Mouse (Mus musculus): ENCODE data around the gene Zfp688.

DNA sequence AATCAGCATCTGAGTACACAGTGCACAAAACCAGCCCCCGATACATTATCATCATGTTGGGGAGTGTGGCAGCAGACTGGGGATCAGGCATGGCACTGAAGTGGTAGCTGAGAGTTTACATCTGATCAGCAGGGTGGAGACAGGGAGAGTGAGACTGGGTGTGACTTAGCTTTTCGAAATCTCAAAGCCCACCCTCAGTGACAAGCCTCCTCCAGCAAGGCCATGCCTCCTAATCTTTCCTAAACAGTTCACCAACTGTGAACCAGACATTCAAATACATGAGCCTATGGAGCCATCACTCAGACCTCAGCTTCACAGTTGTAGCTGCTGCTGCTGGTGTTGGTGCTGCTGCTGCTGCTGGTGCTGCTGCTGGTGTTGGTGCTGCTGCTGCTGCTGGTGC, 10.4 kb downstream of the Zfp688 start:
- TF ChIP-seq CTCF (IDR thresholded peaks at IDR 0.05 in 2 of 3, conservative IDR thresholded peaks at IDR 0.05 in 1 of 3; ENCODE audit: control insufficient read depth in 1 of 3, insufficient read depth in 1 of 3, low read depth in 2 of 3, low read length in 3 of 3, poor library complexity in 1 of 3, severe bottlenecking in 1 of 3), result no peak
- TF ChIP-seq ETS1 (IDR thresholded peaks at IDR 0.05; ENCODE audit: low read depth, low read length), result no peak
- no peak for TF ChIP-seq POLR2A (IDR thresholded peaks at IDR 0.05; ENCODE audit: control insufficient read depth in 1 of 2, insufficient read depth in 1 of 2, low read depth in 1 of 2, low read length in 2 of 2, poor library complexity in 1 of 2)
- no peak for TF ChIP-seq NELFE (IDR thresholded peaks at IDR 0.05; ENCODE audit: low read depth, low read length)
- TF ChIP-seq ZNF384 (IDR thresholded peaks at IDR 0.05; ENCODE audit: low read depth, low read length), result no peak
- no peak for TF ChIP-seq CHD2 (IDR thresholded peaks at IDR 0.05; ENCODE audit: low read length)
- TF ChIP-seq SMC3 (IDR thresholded peaks at IDR 0.05; ENCODE audit: low read depth, low read length), result no peak
- no peak for TF ChIP-seq BHLHE40 (IDR thresholded peaks at IDR 0.05; ENCODE audit: borderline replicate concordance, low read depth, low read length)
- TF ChIP-seq ZMIZ1 (IDR thresholded peaks at IDR 0.05; ENCODE audit: low read depth, low read length), result no peak
